Mouse (Mus musculus) midbrain, embryonic 11.5 days (tissue): ENCODE data around the gene Bzw1. TPM values are rescaled to one million over a fixed set of nuclear protein-coding genes. Genes with fewer than 3 reads are reported as not detected.

Source experiments
- ATAC-seq: fragments of 200-750 bp; cut with Nextera tagmentation; 2 replicates; pipeline ENCODE4 v1.8.0; 2017; ENCODE audit warnings: moderate TSS enrichment, moderate library complexity; ENCODE audit not compliant: low FRiP score
- DNase-seq: peaks from one replicate; pipeline ENCODE4 v3.0.0; 2015; ENCODE audit warnings: low spot score; ENCODE audit errors: missing footprints
- H3K27ac ChIP-seq: fragments of 300-500 bp; sonication (generic); 2 replicates; pipeline ENCODE4 v1.5.1; 2014; ENCODE audit warnings: low read depth, low read length
- H3K27me3 ChIP-seq: fragments of 300-500 bp; sonication (generic); 2 replicates; pipeline ENCODE4 v1.6.1; 2014; ENCODE audit warnings: mild to moderate bottlenecking, low read length, moderate library complexity, mixed read lengths; ENCODE audit not compliant: control insufficient read depth, insufficient read depth
- H3K36me3 ChIP-seq: fragments of 300-500 bp; sonication (generic); 2 replicates; pipeline ENCODE4 v1.6.1; 2014; ENCODE audit warnings: mild to moderate bottlenecking, low read length, moderate library complexity, mixed read lengths; ENCODE audit not compliant: control insufficient read depth, insufficient read depth
- H3K4me1 ChIP-seq: fragments of 300-500 bp; sonication (generic); 2 replicates; pipeline ENCODE4 v1.6.1; 2014; ENCODE audit warnings: low read length; ENCODE audit not compliant: control insufficient read depth, insufficient read depth
- H3K4me2 ChIP-seq: fragments of 300-500 bp; sonication (generic); 2 replicates; pipeline ENCODE4 v1.6.1; 2014; ENCODE audit warnings: mild to moderate bottlenecking, moderate library complexity
- H3K4me3 ChIP-seq: fragments of 300-500 bp; sonication (generic); 2 replicates; pipeline ENCODE4 v1.5.1; 2014; ENCODE audit warnings: low read depth, low read length
- H3K9ac ChIP-seq: fragments of 300-500 bp; sonication (generic); 2 replicates; pipeline ENCODE4 v1.6.1; 2014; ENCODE audit warnings: low read length
- H3K9me3 ChIP-seq: fragments of 300-500 bp; sonication (generic); 2 replicates; pipeline ENCODE4 v1.6.1; 2016; ENCODE audit warnings: low read length; ENCODE audit not compliant: control insufficient read depth
- WGBS: fragments of 180-500 bp; shearing (Covaris S2); extraction: QIAGEN DNeasy Blood & Tissue Kit; methylation state at CpG from one replicate; pipeline ENCODE4 v1.1.7; 2014; 5-methylcytosine and 5-hydroxymethylcytosine counted together
- polyA plus RNA-seq: library from polyadenylated mRNA; unstranded; fragments of >200 nt; fragmentation: Nextera tagmentation; extraction: Ambion mirVana; gene quantifications from 2 replicates; pipeline ENCODE4 v1.2.1, GENCODE M21; 2014

Bzw1 gene
- polyA plus RNA-seq, 1 experiment from 2014 or later, result 587 TPM

DNA sequence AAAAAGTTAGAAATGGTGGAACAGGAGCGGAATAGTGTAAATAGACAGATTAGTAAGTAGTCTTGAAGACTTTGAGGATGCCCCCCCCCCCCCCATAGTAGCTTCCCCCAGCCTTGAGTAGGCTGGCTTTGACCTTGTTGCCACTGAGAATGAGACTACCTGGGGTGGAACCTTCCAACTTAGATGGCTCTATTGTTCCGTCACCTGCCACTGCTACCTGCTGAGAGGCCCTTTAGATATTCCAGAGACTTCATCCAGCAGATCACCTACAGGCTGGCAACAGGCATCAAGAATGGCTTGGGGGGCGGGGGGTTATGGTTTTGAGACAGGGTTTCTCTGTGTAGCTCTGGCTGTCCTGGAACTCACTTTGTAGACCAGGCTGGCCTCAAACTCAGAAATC, 31.9 kb downstream of the Bzw1 start:
- H3K36me3 ChIP-seq, result peaks cover 10% of the 10 kb centered on the region; the same call in 1 of the 2 replicates
- H3K4me2 ChIP-seq, result no peak overlapping the region
- no peak overlapping the region for H3K4me3 ChIP-seq
- H3K27ac ChIP-seq, result no peak overlapping the region
- no peak for DNase-seq
- H3K27me3 ChIP-seq, result no peaks in the 10 kb centered on the region
- H3K9ac ChIP-seq, result no peak overlapping the region
- H3K4me1 ChIP-seq, result peaks cover 14% of the 10 kb centered on the region
- no peaks in the 10 kb centered on the region for H3K9me3 ChIP-seq
- 83% methylated on average over 3 of the region's 3 CpGs for WGBS
- peak; percentile 3; the same call in 1 of the 2 replicates for ATAC-seq

DNA sequence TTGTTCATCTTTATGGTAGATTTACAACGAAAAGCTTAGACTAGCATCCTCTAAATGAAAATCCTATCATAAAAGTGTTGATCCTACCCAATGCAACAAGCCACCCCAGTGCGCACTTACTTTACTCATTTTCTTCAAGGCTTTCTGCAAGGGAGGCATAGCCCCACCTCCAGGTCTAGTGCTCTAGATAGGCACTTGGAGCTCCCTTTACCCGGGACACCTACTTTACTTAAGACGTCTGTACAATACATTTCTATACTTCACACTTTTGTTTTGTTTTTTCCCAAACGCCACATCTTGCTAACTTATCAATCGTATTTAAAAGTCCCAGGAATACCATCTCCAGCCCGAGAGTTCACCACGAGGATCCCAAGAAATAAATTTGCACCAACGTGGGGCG, 52.0 kb downstream of the Bzw1 start:
- WGBS, result 17% methylated on average over 10 of the region's 10 CpGs
- Histone ChIP-seq H3K4me3 (peak overlapping the region; percentile 54), H3K9me3 (no peaks in the 10 kb centered on the region), H3K27me3 (no peaks in the 10 kb centered on the region), H3K4me1 (peaks cover 11% of the 10 kb centered on the region), H3K36me3 (no peaks in the 10 kb centered on the region; the same call in 1 of the 2 replicates), H3K9ac (peak overlapping the region; percentile 83), H3K27ac (peak overlapping the region; percentile 79; the same call in 1 of the 2 replicates), H3K4me2 (peak overlapping the region; percentile 71)
- no peak for DNase-seq
- no peak for ATAC-seq

DNA sequence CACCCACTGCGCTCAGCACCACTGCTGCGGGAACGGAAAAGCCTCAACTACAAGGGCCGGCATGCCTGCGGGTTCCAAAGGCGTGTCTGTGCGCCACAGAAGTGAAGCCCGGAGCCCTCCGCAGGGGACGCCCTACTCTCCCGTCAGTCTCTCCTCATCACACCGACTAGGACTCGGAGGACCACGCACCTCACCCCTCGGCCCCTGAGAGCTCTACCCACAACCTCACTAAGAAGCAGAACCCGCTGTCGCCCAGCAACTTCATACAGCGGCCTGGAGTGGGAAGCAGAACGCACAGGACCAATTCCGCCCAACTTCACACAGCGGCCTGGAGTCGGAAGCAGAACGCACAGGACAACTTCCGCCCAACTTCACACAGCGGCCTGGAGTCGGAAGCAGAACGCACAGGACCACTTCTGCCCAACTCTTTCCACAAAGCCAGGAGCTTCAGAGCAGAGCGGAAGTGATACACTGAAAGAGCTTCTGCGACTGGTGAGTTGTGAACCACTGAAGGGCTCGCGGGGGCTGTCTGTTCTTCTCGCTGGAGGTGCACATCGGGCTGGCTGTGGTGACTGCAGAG, 52.5 kb downstream of the Bzw1 start, which contains the start of the genes Nif3l1 and Ppil3:
Nif3l1 (plus strand) TSS at position 9 of the 580 bp plus-strand sequence.
Ppil3 (minus strand) TSS at position 344 of the 580 bp plus-strand sequence.
- Histone ChIP-seq H3K27ac (peak within 1 kb of the TSS; percentile 79), H3K4me1 (peaks cover 11% of the 10 kb centered on the region), H3K36me3 (no peaks in the 10 kb centered on the region; the same call in 1 of the 2 replicates), H3K9me3 (no peaks in the 10 kb centered on the region), H3K4me2 (peak within 1 kb of the TSS; percentile 71), H3K4me3 (peak within 1 kb of the TSS; percentile 54), H3K9ac (peak within 1 kb of the TSS; percentile 83), H3K27me3 (no peaks in the 10 kb centered on the region)
- DNase-seq (peak; percentile 99), ATAC-seq (peak; percentile 94)
- WGBS, result under 1% methylated on average over 33 of the region's 33 CpGs

DNA sequence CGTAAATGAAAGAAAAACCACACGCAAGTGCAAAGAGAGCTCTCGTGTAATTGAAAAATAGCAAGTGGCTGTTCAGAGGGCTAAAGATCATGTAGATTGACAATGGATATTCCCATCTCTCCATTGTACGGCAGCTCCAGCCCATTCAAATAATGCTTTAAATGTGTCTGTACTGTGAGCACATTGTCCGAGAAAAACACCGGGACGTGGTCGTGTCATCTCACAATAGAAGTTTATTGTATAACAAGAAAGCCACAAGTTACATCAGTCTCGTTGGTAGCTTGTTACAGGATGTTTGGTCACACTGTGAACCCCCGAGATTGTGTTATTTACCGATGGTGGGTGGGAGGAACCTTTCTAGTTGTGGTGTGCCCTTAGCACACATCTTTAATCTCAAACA, 53.2 kb downstream of the Bzw1 start:
- no peaks in the 10 kb centered on the region for H3K9me3 ChIP-seq
- no peak for DNase-seq
- peak overlapping the region; percentile 54 for H3K4me3 ChIP-seq
- H3K36me3 ChIP-seq, result no peaks in the 10 kb centered on the region
- peaks cover 11% of the 10 kb centered on the region for H3K4me1 ChIP-seq
- H3K27ac ChIP-seq, result peak overlapping the region; percentile 79
- H3K9ac ChIP-seq, result peak overlapping the region; percentile 83
- no peak for ATAC-seq
- 16% methylated on average over 11 of the region's 11 CpGs for WGBS
- H3K4me2 ChIP-seq, result peak overlapping the region; percentile 71
- H3K27me3 ChIP-seq, result no peaks in the 10 kb centered on the region

DNA sequence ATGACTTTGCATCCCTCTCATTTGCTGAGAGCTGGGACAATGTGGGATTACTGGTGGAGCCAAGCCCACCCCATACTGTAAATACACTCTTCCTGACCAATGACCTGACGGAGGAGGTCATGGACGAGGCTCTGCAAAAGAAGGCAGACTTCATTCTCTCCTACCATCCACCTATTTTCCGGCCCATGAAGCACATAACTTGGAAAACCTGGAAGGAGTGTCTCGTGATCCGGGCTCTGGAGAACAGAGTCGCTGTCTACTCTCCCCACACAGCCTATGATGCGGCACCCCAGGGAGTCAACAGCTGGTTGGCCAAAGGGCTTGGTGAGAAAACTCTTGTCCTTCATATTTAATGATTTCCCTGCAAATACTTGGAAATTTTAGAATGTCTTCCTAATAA, 55.1 kb downstream of the Bzw1 start:
- no peak overlapping the region for H3K27ac ChIP-seq
- H3K9me3 ChIP-seq, result no peaks in the 10 kb centered on the region
- H3K4me1 ChIP-seq, result peaks cover 11% of the 10 kb centered on the region
- ATAC-seq (no peak), DNase-seq (no peak)
- WGBS, result 96% methylated on average over 7 of the region's 7 CpGs
- no peak overlapping the region for H3K4me2 ChIP-seq
- H3K27me3 ChIP-seq, result no peaks in the 10 kb centered on the region
- H3K36me3 ChIP-seq, result peaks cover 12% of the 10 kb centered on the region
- H3K9ac ChIP-seq, result no peak overlapping the region
- H3K4me3 ChIP-seq, result no peak overlapping the region

DNA sequence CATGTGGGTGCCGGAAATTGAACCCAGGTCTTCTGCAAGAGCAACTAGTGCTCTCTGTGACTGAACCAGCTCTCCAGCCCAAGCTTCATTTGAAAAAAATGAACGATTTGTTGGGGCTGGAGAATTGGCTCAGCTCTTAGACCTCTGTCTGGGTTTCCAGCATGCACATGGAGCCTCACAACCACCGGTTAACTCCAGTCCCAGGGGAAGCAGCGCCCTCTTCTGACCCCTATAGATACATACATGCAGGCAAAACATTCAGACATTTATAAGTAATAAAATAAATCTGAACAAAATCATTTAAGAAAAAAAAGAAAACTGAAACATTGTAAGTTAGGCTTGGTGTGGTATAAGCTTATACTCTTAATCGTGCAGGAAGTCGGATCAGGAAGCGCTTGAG, 55.7 kb downstream of the Bzw1 start:
- 85% methylated on average over 7 of the region's 7 CpGs for WGBS
- H3K4me2 ChIP-seq, result no peak overlapping the region

DNA sequence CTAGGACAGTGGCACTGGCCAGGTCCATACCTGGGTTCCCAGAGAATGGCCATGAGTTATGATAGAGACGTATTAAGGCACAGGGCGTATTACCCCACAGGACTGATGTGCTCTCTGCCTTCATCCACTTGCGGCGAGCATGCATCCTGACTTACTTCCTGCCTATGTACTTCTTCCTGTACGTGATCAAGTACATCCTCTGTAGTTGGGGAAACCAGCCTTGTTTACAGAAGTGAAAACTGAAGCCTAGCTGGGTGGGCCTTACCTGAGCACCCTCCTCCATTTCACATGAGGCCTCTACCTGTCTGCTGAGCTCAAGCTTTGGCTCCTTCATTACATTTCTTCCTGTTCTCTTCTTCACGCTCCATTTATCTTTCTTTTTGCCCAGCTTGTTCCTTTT, 61.6 kb downstream of the Bzw1 start:
- Histone ChIP-seq H3K4me2 (no peak overlapping the region), H3K9ac (no peak overlapping the region), H3K4me1 (no peaks in the 10 kb centered on the region), H3K27ac (no peak overlapping the region), H3K36me3 (peaks cover 36% of the 10 kb centered on the region), H3K9me3 (no peaks in the 10 kb centered on the region), H3K27me3 (no peaks in the 10 kb centered on the region), H3K4me3 (no peak overlapping the region)
- no peak for ATAC-seq
- 90% methylated on average over 6 of the region's 6 CpGs for WGBS
- DNase-seq, result peak; percentile 23

More for the DNA sequence above, 55.7 kb downstream of the Bzw1 start:
- H3K27me3 ChIP-seq, result no peaks in the 10 kb centered on the region
- no peak overlapping the region for H3K27ac ChIP-seq
- no peak for ATAC-seq
- peaks cover 15% of the 10 kb centered on the region for H3K36me3 ChIP-seq
- peaks cover 11% of the 10 kb centered on the region for H3K4me1 ChIP-seq
- no peak overlapping the region for H3K9ac ChIP-seq
- no peak overlapping the region for H3K4me3 ChIP-seq
- DNase-seq, result no peak
- no peaks in the 10 kb centered on the region for H3K9me3 ChIP-seq

Other genes starting within 250 kb of the Bzw1 start
- not detected in 2 replicates for gene Aox4, start 182.5 kb upstream of the Bzw1 start, polyA plus RNA-seq
- not detected in 2 replicates for gene Aox2, start 114.6 kb upstream of the Bzw1 start, polyA plus RNA-seq
- gene Clk1, start 31.2 kb downstream of the Bzw1 start, polyA plus RNA-seq, result 157 and 173 TPM in 2 replicates
- 66.6 and 67.2 TPM in 2 replicates for gene Nif3l1, start 52.3 kb downstream of the Bzw1 start, polyA plus RNA-seq
- gene Ppil3, start 52.6 kb downstream of the Bzw1 start, polyA plus RNA-seq, result 56.8 and 61.9 TPM in 2 replicates
- gene Orc2, start 112.2 kb downstream of the Bzw1 start, polyA plus RNA-seq, result 39.0 and 47.3 TPM in 2 replicates
- gene Fam126b, start 193.4 kb downstream of the Bzw1 start, polyA plus RNA-seq, result 7.2 and 8.5 TPM in 2 replicates
- gene Ndufb3, start 193.5 kb downstream of the Bzw1 start, polyA plus RNA-seq, result 157 and 161 TPM in 2 replicates